In the genomic region with DNA sequence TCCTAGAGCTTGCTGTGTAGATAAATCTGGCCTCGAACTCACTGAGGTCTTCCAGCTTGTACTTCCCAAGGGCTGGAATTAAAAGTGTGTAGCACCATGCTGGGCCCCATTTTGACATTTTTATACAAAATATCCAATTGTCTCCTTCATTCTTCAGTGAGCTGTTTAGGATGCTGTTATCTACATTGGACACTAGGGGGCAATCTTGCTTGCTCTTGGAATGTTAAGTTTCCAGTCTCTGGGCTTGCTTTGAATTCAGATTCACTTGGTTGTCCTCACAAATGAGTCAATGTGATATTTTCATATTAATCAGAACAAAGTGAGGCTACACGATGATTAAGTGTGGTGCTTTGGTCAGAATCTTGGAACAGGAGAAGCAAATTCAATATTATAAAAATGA, we compare ENCODE assay signal across 10 mouse cellular contexts. TPM values are rescaled to one million over a fixed set of nuclear protein-coding genes. Genes with fewer than 3 reads are reported as not detected.
DNase-seq lines count a peak whose midpoint lies in the region; ATAC-seq and TF ChIP-seq lines count a peak whose summit lies in the region.
"Had no signal": no experiment of that assay in that cellular context is flagged by ENCODE, and none has a peak within 500 bp of the region (broad histone marks: within the 10 kb centered on the region; RNA-seq: fewer than 3 reads in every experiment).

No protein-coding gene starts in this region.

- no peak for ATAC-seq in midbrain, embryonic 14.5 days (ENCODE audit: low FRiP score, low TSS enrichment)
- ATAC-seq in midbrain, embryonic 13.5 days = no peak
- ATAC-seq in activated CD4-positive, CD25-positive, alpha-beta regulatory T cell, adult 4 months = peak; percentile 46
- ATAC-seq in hindbrain, postnatal 0 days = peak; percentile 63

- H3K27ac ChIP-seq in heart, adult 2 months = no peak overlapping the region
- H3K27ac ChIP-seq in midbrain, embryonic 14.5 days (replicated peaks; ENCODE audit: low read depth, low read length) = no peak overlapping the region
- H3K27ac ChIP-seq in midbrain, embryonic 13.5 days = no peak overlapping the region
- H3K27ac ChIP-seq in hindbrain, postnatal 0 days = no peak overlapping the region
- H3K27ac ChIP-seq: limb, embryonic 12.5 days; stomach, embryonic 15.5 days had no signal

- intact Hi-C loops in heart, adult 2 months (cut with DNase I) = loop anchor here (2.0 to 5.0 kb wide), 3 partner anchors 87 to 397 kb away; no protein-coding TSS in a partner anchor

- H3K79me2 ChIP-seq in heart, adult 2 months (replicated peaks; ENCODE audit: control insufficient read depth, insufficient read depth, low read length) = no peaks in the 10 kb centered on the region

- TF ChIP-seq CTCF in heart, adult 2 months (IDR thresholded peaks at IDR 0.05) = peak; percentile 96
- peak; percentile 89 for TF ChIP-seq CTCF in hindbrain, postnatal 0 days (IDR thresholded peaks at IDR 0.05; ENCODE audit: low read depth)

- no peak overlapping the region for H3K9ac ChIP-seq in heart, adult 2 months (ENCODE audit: low read depth, low read length)
- no peak overlapping the region for H3K9ac ChIP-seq in midbrain, embryonic 14.5 days (replicated peaks; ENCODE audit: low read length)
- H3K9ac ChIP-seq in midbrain, embryonic 13.5 days (replicated peaks) = no peak overlapping the region
- H3K9ac ChIP-seq in hindbrain, postnatal 0 days (replicated peaks; ENCODE audit: low read length) = no peak overlapping the region
- H3K9ac ChIP-seq: limb, embryonic 12.5 days; stomach, embryonic 15.5 days had no signal

- H3K27me3 ChIP-seq in heart, adult 2 months (ENCODE audit: control insufficient read depth, insufficient read depth, low read length) = no peaks in the 10 kb centered on the region; the same call in 1 of the 2 replicates
- H3K27me3 ChIP-seq in midbrain, embryonic 14.5 days (ENCODE audit: control insufficient read depth, insufficient read depth, low read length) = no peaks in the 10 kb centered on the region
- no peaks in the 10 kb centered on the region for H3K27me3 ChIP-seq in midbrain, embryonic 13.5 days
- H3K27me3 ChIP-seq in hindbrain, postnatal 0 days (ENCODE audit: insufficient read depth, low read length) = no peaks in the 10 kb centered on the region
- H3K27me3 ChIP-seq: limb, embryonic 12.5 days; stomach, embryonic 15.5 days had no signal

- H3K4me1 ChIP-seq in heart, adult 2 months (ENCODE audit: control insufficient read depth, insufficient read depth, low read length) = no peaks in the 10 kb centered on the region
- H3K4me1 ChIP-seq in midbrain, embryonic 14.5 days (ENCODE audit: control insufficient read depth, insufficient read depth, low read length) = no peaks in the 10 kb centered on the region
- 0 out of 2 replicates have a peak, but pooled peaks cover 3% of the 10 kb centered on the region for H3K4me1 ChIP-seq in midbrain, embryonic 13.5 days (replicated peaks)
- H3K4me1 ChIP-seq in hindbrain, postnatal 0 days (ENCODE audit: insufficient read depth, low read length) = no peaks in the 10 kb centered on the region
- H3K4me1 ChIP-seq: stomach, embryonic 15.5 days had no signal

- TF ChIP-seq POLR2A in heart, adult 2 months (IDR thresholded peaks at IDR 0.05; ENCODE audit: insufficient read depth, low read depth, low read length) = no peak

- H3K4me3 ChIP-seq in heart, adult 2 months = no peak overlapping the region
- H3K4me3 ChIP-seq in midbrain, embryonic 14.5 days (replicated peaks; ENCODE audit: low read depth, low read length) = no peak overlapping the region
- H3K4me3 ChIP-seq in midbrain, embryonic 13.5 days (replicated peaks) = no peak overlapping the region
- no peak overlapping the region for H3K4me3 ChIP-seq in hindbrain, postnatal 0 days (ENCODE audit: low read length)
- H3K4me3 ChIP-seq: limb, embryonic 12.5 days; stomach, embryonic 15.5 days had no signal

- TF ChIP-seq EP300 in heart, adult 2 months (IDR thresholded peaks at IDR 0.05; ENCODE audit: insufficient read depth, low read depth, low read length) = no peak

- H3K9me3 ChIP-seq in midbrain, embryonic 14.5 days (ENCODE audit: control insufficient read depth, low read length) = no peaks in the 10 kb centered on the region
- H3K9me3 ChIP-seq in midbrain, embryonic 13.5 days = no peaks in the 10 kb centered on the region
- H3K9me3 ChIP-seq in hindbrain, postnatal 0 days (ENCODE audit: low read length) = no peaks in the 10 kb centered on the region
- H3K9me3 ChIP-seq: limb, embryonic 12.5 days; stomach, embryonic 15.5 days had no signal

- no peak overlapping the region for H3K4me2 ChIP-seq in midbrain, embryonic 14.5 days (ENCODE audit: low read length)
- no peak overlapping the region for H3K4me2 ChIP-seq in midbrain, embryonic 13.5 days (replicated peaks)
- no peak overlapping the region for H3K4me2 ChIP-seq in hindbrain, postnatal 0 days (ENCODE audit: low read depth, low read length)
- H3K4me2 ChIP-seq: limb, embryonic 12.5 days; stomach, embryonic 15.5 days had no signal

- H3K36me3 ChIP-seq in heart, adult 2 months (ENCODE audit: control insufficient read depth, insufficient read depth, low read length) = no peaks in the 10 kb centered on the region
- H3K36me3 ChIP-seq in midbrain, embryonic 14.5 days (ENCODE audit: control insufficient read depth, insufficient read depth, low read length) = peaks cover 14% of the 10 kb centered on the region; the same call in 1 of the 2 replicates
- H3K36me3 ChIP-seq in midbrain, embryonic 13.5 days = peaks cover 13% of the 10 kb centered on the region; the same call in 1 of the 2 replicates
- no peaks in the 10 kb centered on the region for H3K36me3 ChIP-seq in hindbrain, postnatal 0 days (ENCODE audit: insufficient read depth, low read length)

- DNase-seq in heart, adult 2 months = no peak
- no peak for DNase-seq in heart, postnatal 4 days
- DNase-seq in midbrain, embryonic 14.5 days = peak; percentile 90
- peak; percentile 88 for DNase-seq in hindbrain, postnatal 0 days (ENCODE audit: low spot score)
- peak; percentile 22 for DNase-seq in telencephalon, adult 2 months (ENCODE audit: low read depth, low spot score)
- no peak for DNase-seq in urinary bladder, adult 2 months (ENCODE audit: low spot score)

- 4% methylated on average over 2 of the region's 2 CpGs for WGBS in heart, adult 2 months
- 6% methylated on average over 2 of the region's 2 CpGs for WGBS in midbrain, embryonic 14.5 days
- 8% methylated on average over 2 of the region's 2 CpGs for WGBS in midbrain, embryonic 13.5 days
- WGBS in hindbrain, postnatal 0 days = 2% methylated on average over 2 of the region's 2 CpGs

RNA-seq across cellular contexts. Expression of gene Gm10135, which starts 9.6 kb away (rescaled TPM):
- not detected for total RNA-seq in heart, adult 2 months (2021)
- not detected in 2 replicates for polyA plus RNA-seq in heart, adult 2 months (2012; rRNA removed)
- not detected for total RNA-seq in heart, postnatal 4 days (2021)
- not detected in 2 replicates for polyA plus RNA-seq in midbrain, embryonic 14.5 days (2014; fragmentation: Nextera tagmentation; extraction: Ambion mirVana)
- not detected in 2 replicates for polyA plus RNA-seq in midbrain, embryonic 13.5 days (2015; fragmentation: Nextera tagmentation; extraction: Ambion mirVana)
- not detected for polyA plus RNA-seq in activated CD4-positive, CD25-positive, alpha-beta regulatory T cell, adult 4 months (2017; shearing (Covaris generic))
- not detected in 2 replicates for total RNA-seq in hindbrain, postnatal 0 days (2014; rRNA removed)
- polyA plus RNA-seq in hindbrain, postnatal 0 days (2015; fragmentation: Nextera tagmentation; extraction: Ambion mirVana) = not detected in 2 replicates
- not detected in 2 replicates for polyA plus RNA-seq in urinary bladder, adult 2 months (2012; rRNA removed)
- polyA plus RNA-seq: limb, embryonic 12.5 days; stomach, embryonic 15.5 days had no signal

RNA-seq across cellular contexts. Expression of gene Slc10a4, which starts 22.6 kb away (rescaled TPM):
- under 1 TPM in 1 of 2 experiments, not detected in 1; 0.16 TPM for total RNA-seq in heart, adult 2 months (2021)
- polyA plus RNA-seq in heart, adult 2 months (2012; rRNA removed) = 0.37 and 0.76 TPM in 2 replicates
- under 1 TPM; 0.12 to 0.63 TPM for total RNA-seq in heart, postnatal 4 days (2021)
- 23.2 and 23.6 TPM in 2 replicates for polyA plus RNA-seq in midbrain, embryonic 14.5 days (2014; fragmentation: Nextera tagmentation; extraction: Ambion mirVana)
- 19.4 and 28.6 TPM in 2 replicates for polyA plus RNA-seq in midbrain, embryonic 13.5 days (2015; fragmentation: Nextera tagmentation; extraction: Ambion mirVana)
- not detected for polyA plus RNA-seq in activated CD4-positive, CD25-positive, alpha-beta regulatory T cell, adult 4 months (2017; shearing (Covaris generic))
- total RNA-seq in hindbrain, postnatal 0 days (2014; rRNA removed) = 16.5 and 22.5 TPM in 2 replicates
- polyA plus RNA-seq in hindbrain, postnatal 0 days (2015; fragmentation: Nextera tagmentation; extraction: Ambion mirVana) = 31.9 and 34.9 TPM in 2 replicates
- polyA plus RNA-seq in urinary bladder, adult 2 months (2012; rRNA removed) = 0.28 and 0.32 TPM in 2 replicates

Comparison
In these comparisons a context has a peak if more than half of its experiments do, and no peak if none do; other contexts are left out.
1. DNase-seq: peak in midbrain, embryonic 14.5 days (single experiment), hindbrain, postnatal 0 days (single experiment) and telencephalon, adult 2 months (single experiment); none in heart, adult 2 months (0 of 2), heart, postnatal 4 days (single experiment) and urinary bladder, adult 2 months (single experiment).
2. ATAC-seq: peak in activated CD4-positive, CD25-positive, alpha-beta regulatory T cell, adult 4 months (single experiment) and hindbrain, postnatal 0 days (single experiment); none in midbrain, embryonic 14.5 days (single experiment) and midbrain, embryonic 13.5 days (single experiment).
3. RNA of gene Slc10a4, which starts 22.6 kb away (polyA plus RNA-seq): 31.9 to 34.9 TPM in hindbrain, postnatal 0 days, 19.4 to 28.6 TPM in midbrain, embryonic 13.5 days and 23.2 to 23.6 TPM in midbrain, embryonic 14.5 days; 0.37 to 0.76 TPM in heart, adult 2 months, 0.28 to 0.32 TPM in urinary bladder, adult 2 months and not detected in activated CD4-positive, CD25-positive, alpha-beta regulatory T cell, adult 4 months; every median in the first group is over 10 times any median in the second.